In the genomic region with DNA sequence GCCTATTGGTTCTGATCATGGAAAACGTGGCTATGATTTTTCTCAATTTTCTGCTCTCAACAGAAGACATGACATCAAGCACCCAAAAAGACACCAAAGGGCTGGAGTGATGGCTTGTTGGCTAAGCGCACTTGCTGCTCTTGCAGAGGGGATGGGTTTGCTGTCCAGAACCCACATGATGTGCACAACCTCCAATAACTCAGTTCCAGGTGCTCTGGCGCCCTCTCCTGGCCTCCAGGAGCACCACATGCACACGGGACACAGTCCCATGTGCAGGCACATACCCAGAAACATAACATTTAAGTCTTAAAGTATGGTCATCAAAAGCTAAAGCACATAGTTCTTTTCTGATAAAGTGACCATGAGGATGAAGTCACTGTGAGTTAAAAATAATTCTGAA, we compare ENCODE assay signal across 15 mouse cellular contexts.
DNase-seq lines count a peak whose midpoint lies in the region; ATAC-seq and TF ChIP-seq lines count a peak whose summit lies in the region.
"Had no signal": no experiment of that assay in that cellular context is flagged by ENCODE, and none has a peak within 500 bp of the region (broad histone marks: within the 10 kb centered on the region; RNA-seq: fewer than 3 reads in every experiment).

No protein-coding gene starts in this region.

- H3K4me3 ChIP-seq in heart, postnatal 0 days (ENCODE audit: low read depth, low read length) = no peak overlapping the region
- H3K4me3 ChIP-seq in lung, postnatal 0 days (ENCODE audit: low read depth, low read length) = no peak overlapping the region
- H3K4me3 ChIP-seq in ES-Bruce4 (ENCODE audit: low read depth, low read length) = no peak overlapping the region
- no peak overlapping the region for H3K4me3 ChIP-seq in hindbrain, embryonic 14.5 days (replicated peaks; ENCODE audit: low read length)
- H3K4me3 ChIP-seq: embryonic facial prominence, embryonic 15.5 days; heart, embryonic 15.5 days; kidney, embryonic 15.5 days had no signal

- TF ChIP-seq POLR2A in ES-Bruce4 (IDR thresholded peaks at IDR 0.05; ENCODE audit: insufficient read depth, low read length) = no peak

- TF ChIP-seq CTCF in heart, postnatal 0 days (IDR thresholded peaks at IDR 0.05; ENCODE audit: low read depth) = peak; percentile 46
- TF ChIP-seq CTCF in lung, postnatal 0 days (IDR thresholded peaks at IDR 0.05) = peak; percentile 67
- peak; percentile 79 for TF ChIP-seq CTCF in ES-Bruce4 (IDR thresholded peaks at IDR 0.05; ENCODE audit: low read depth, low read length)

- H3K27ac ChIP-seq in heart, postnatal 0 days (ENCODE audit: low read depth) = no peak overlapping the region
- H3K27ac ChIP-seq in lung, postnatal 0 days (ENCODE audit: low read length) = no peak overlapping the region
- no peak overlapping the region for H3K27ac ChIP-seq in ES-Bruce4 (ENCODE audit: insufficient read depth, low read length)
- no peak overlapping the region for H3K27ac ChIP-seq in hindbrain, embryonic 14.5 days
- H3K27ac ChIP-seq: embryonic facial prominence, embryonic 15.5 days; heart, embryonic 15.5 days; kidney, embryonic 15.5 days had no signal

- TF ChIP-seq EP300 in heart, postnatal 0 days (IDR thresholded peaks at IDR 0.05; ENCODE audit: low read depth) = no peak
- TF ChIP-seq EP300 in lung, postnatal 0 days (IDR thresholded peaks at IDR 0.05) = no peak
- no peak for TF ChIP-seq EP300 in ES-Bruce4 (IDR thresholded peaks at IDR 0.05; ENCODE audit: insufficient read depth, low read depth, low read length)

- 70% methylated on average over 4 of the region's 4 CpGs for WGBS in heart, postnatal 0 days
- WGBS in lung, postnatal 0 days = 72% methylated on average over 4 of the region's 4 CpGs
- WGBS in hindbrain, embryonic 14.5 days = 71% methylated on average over 4 of the region's 4 CpGs

- H3K4me2 ChIP-seq in heart, postnatal 0 days (ENCODE audit: low read depth, low read length) = no peak overlapping the region
- no peak overlapping the region for H3K4me2 ChIP-seq in lung, postnatal 0 days (replicated peaks; ENCODE audit: low read depth, low read length)
- H3K4me2 ChIP-seq in hindbrain, embryonic 14.5 days (replicated peaks) = no peak overlapping the region
- H3K4me2 ChIP-seq: embryonic facial prominence, embryonic 15.5 days; heart, embryonic 15.5 days; kidney, embryonic 15.5 days had no signal

- ATAC-seq in heart, postnatal 0 days (ENCODE audit: insufficient read depth, low read depth) = no peak
- ATAC-seq in lung, postnatal 0 days = no peak
- no peak for ATAC-seq in hindbrain, embryonic 14.5 days (ENCODE audit: low FRiP score)

- H3K4me1 ChIP-seq in heart, postnatal 0 days (ENCODE audit: control insufficient read depth, insufficient read depth) = no peaks in the 10 kb centered on the region
- no peaks in the 10 kb centered on the region for H3K4me1 ChIP-seq in lung, postnatal 0 days (ENCODE audit: insufficient read depth, low read depth, low read length)
- H3K4me1 ChIP-seq in ES-Bruce4 (ENCODE audit: control insufficient read depth, insufficient read depth, low read length) = no peaks in the 10 kb centered on the region
- H3K4me1 ChIP-seq in hindbrain, embryonic 14.5 days (replicated peaks; ENCODE audit: control insufficient read depth, insufficient read depth, low read length) = no peaks in the 10 kb centered on the region
- H3K4me1 ChIP-seq: heart, embryonic 15.5 days; kidney, embryonic 15.5 days had no signal

- no peak overlapping the region for H3K9ac ChIP-seq in heart, postnatal 0 days (replicated peaks; ENCODE audit: low read depth, low read length)
- H3K9ac ChIP-seq in lung, postnatal 0 days (replicated peaks; ENCODE audit: low read depth) = no peak overlapping the region
- H3K9ac ChIP-seq in ES-Bruce4 (ENCODE audit: low read depth, poor library complexity, severe bottlenecking) = no peak overlapping the region
- H3K9ac ChIP-seq in hindbrain, embryonic 14.5 days = no peak overlapping the region
- H3K9ac ChIP-seq: embryonic facial prominence, embryonic 15.5 days; heart, embryonic 15.5 days; kidney, embryonic 15.5 days had no signal

- intact Hi-C loops in heart, postnatal 10 days (cut with DNase I) = no loop called here

- H3K36me3 ChIP-seq in heart, postnatal 0 days (replicated peaks; ENCODE audit: control insufficient read depth, insufficient read depth, low read length) = no peaks in the 10 kb centered on the region
- no peaks in the 10 kb centered on the region for H3K36me3 ChIP-seq in lung, postnatal 0 days (ENCODE audit: insufficient read depth, low read length)
- no peaks in the 10 kb centered on the region for H3K36me3 ChIP-seq in ES-Bruce4 (ENCODE audit: control insufficient read depth, insufficient read depth, low read length, poor library complexity, severe bottlenecking)
- no peaks in the 10 kb centered on the region for H3K36me3 ChIP-seq in hindbrain, embryonic 14.5 days (replicated peaks; ENCODE audit: control insufficient read depth, insufficient read depth)
- H3K36me3 ChIP-seq: embryonic facial prominence, embryonic 15.5 days; G1E; heart, embryonic 15.5 days; kidney, embryonic 15.5 days had no signal

- H3K9me3 ChIP-seq in heart, postnatal 0 days (replicated peaks; ENCODE audit: control insufficient read depth, low read length) = no peaks in the 10 kb centered on the region
- H3K9me3 ChIP-seq in lung, postnatal 0 days (ENCODE audit: low read length) = no peaks in the 10 kb centered on the region
- H3K9me3 ChIP-seq in ES-Bruce4 (replicated peaks; ENCODE audit: control insufficient read depth, insufficient read depth, low read length, poor library complexity, severe bottlenecking) = no peaks in the 10 kb centered on the region
- H3K9me3 ChIP-seq in hindbrain, embryonic 14.5 days (ENCODE audit: control insufficient read depth, low read length) = no peaks in the 10 kb centered on the region
- H3K9me3 ChIP-seq: embryonic facial prominence, embryonic 15.5 days; heart, embryonic 15.5 days; kidney, embryonic 15.5 days had no signal

- 0 out of 2 replicates have a peak, but pooled peaks cover 3% of the 10 kb centered on the region for H3K27me3 ChIP-seq in heart, postnatal 0 days (ENCODE audit: control insufficient read depth, insufficient read depth, low read length)
- H3K27me3 ChIP-seq in lung, postnatal 0 days (replicated peaks; ENCODE audit: insufficient read depth, low read length) = no peaks in the 10 kb centered on the region
- no peaks in the 10 kb centered on the region for H3K27me3 ChIP-seq in ES-Bruce4 (ENCODE audit: control insufficient read depth, insufficient read depth, low read length, poor library complexity, severe bottlenecking)
- H3K27me3 ChIP-seq in hindbrain, embryonic 14.5 days (ENCODE audit: control insufficient read depth, insufficient read depth, low read length) = no peaks in the 10 kb centered on the region
- H3K27me3 ChIP-seq: embryonic facial prominence, embryonic 15.5 days; heart, embryonic 15.5 days; kidney, embryonic 15.5 days had no signal

- DNase-seq in heart, postnatal 0 days (ENCODE audit: low spot score) = no peak
- no peak for DNase-seq in heart, postnatal 10 days
- no peak for DNase-seq in lung, postnatal 0 days (ENCODE audit: low spot score)
- no peak for DNase-seq in lung, postnatal 4 days
- DNase-seq in induced T-regulatory cell, adult 2 months (ENCODE audit: low read depth) = peak; percentile 61
- DNase-seq in hindbrain, embryonic 14.5 days (ENCODE audit: low spot score) = no peak
- no peak for DNase-seq in adrenal gland, postnatal 25 days
- DNase-seq: adrenal gland, adult 2 months; cerebellum, adult 9-10 months; lung, postnatal 36 days had no signal
